Mouse (Mus musculus): Measurements from ENCODE around the gene Igf1. TPM values are rescaled to one million over a fixed set of nuclear protein-coding genes. Genes with fewer than 3 reads are reported as not detected.

Gene Igf1
- total and polyA plus RNA-seq, 2 experiments from 2014 or later: 10.0 to 23.4 TPM

DNA sequence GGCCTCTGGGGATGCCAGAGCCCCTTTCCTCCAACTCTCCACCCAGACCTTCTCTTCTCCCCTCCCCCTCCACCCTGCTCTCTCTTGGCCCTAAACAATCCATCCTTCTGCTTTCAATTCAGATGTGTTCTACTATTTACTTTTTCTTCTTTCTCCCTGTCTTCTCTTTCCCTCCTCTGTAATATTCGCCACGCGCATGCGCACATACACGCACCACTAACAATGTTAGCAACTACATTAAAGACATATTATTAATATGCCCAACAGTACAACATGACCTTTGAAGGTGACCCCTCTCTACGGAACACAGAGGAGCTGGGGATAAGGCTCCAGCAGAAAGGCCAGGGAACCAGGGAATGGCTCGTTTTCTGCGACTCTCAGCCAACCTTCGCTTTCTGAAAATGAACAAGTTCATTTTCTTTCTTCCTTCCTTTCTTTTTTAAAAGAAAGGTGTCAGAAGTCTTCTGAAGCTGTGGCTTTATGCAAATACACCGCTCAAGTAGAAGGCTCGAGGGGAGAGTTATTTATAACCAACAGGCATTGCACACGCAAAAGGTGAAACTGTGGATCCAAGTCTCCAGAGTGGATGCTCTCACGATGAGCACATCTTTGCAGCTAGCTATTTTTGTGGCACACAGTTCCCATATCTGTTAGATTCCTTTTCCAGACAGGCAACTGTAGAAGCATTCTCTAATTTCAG is 2.5 kb upstream of the Igf1 start:
- 59% methylated on average over 13 of the region's 13 CpGs for WGBS
- H3K4me3 ChIP-seq (ENCODE audit: low read depth, low read length): no peak overlapping the region
- H3K9me3 ChIP-seq (replicated peaks; ENCODE audit: control insufficient read depth, low read length): no peaks in the 10 kb centered on the region
- peaks cover 34% of the 10 kb centered on the region for H3K4me1 ChIP-seq (ENCODE audit: control insufficient read depth, insufficient read depth)
- no peaks in the 10 kb centered on the region for H3K27me3 ChIP-seq (ENCODE audit: control insufficient read depth, insufficient read depth, low read length)
- no peak overlapping the region for H3K9ac ChIP-seq (replicated peaks; ENCODE audit: low read depth, low read length)
- TF ChIP-seq EP300 (IDR thresholded peaks at IDR 0.05; ENCODE audit: low read depth) (no peak), CTCF (IDR thresholded peaks at IDR 0.05; ENCODE audit: low read depth) (no peak)
- ATAC-seq (ENCODE audit: insufficient read depth, low read depth) (no peak), DNase-seq (ENCODE audit: low spot score) (no peak)
- H3K27ac ChIP-seq (ENCODE audit: low read depth): peak overlapping the region; percentile 36; the same call in 1 of the 2 replicates
- no peaks in the 10 kb centered on the region for H3K36me3 ChIP-seq (replicated peaks; ENCODE audit: control insufficient read depth, insufficient read depth, low read length)
- H3K4me2 ChIP-seq (ENCODE audit: low read depth, low read length): no peak overlapping the region

DNA sequence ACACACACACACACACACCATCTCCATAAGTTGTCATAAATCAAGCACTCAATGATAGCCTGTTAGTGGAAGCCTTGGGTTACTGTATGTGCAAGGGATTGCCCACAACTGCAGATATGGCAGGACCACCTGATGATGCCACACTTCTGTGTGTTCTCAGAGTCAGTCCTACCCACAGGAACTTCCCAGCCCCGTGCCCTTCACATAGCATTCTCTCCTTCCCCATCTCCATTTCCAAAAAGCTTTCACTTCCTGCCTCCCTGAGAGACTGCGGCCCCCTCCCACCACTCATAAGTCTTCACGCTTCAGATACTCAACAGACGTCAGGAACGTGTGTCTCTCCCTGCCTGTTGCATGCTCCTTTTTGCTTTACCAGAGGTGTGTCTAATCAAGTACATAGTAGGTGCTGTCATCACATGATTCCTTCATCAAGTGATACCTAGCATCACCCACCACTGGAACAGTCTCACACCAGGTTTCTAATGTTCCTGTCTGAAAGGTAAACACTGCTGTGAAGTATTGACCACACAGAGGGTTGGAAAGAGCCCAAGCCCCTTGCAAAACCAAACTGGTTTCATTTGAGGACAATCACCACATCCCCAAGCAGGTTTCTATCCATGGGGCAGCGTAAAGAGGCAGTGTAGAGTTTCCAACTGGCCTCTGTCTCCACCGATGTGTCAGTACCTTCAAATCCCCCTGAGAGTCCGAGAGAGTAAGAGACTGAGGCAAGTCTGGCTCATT is 680 bp upstream of the Igf1 start:
- Histone ChIP-seq H3K27ac (ENCODE audit: low read depth) (peak overlapping the region; percentile 86), H3K4me2 (ENCODE audit: low read depth, low read length) (peak overlapping the region; percentile 75; the same call in 1 of the 2 replicates), H3K27me3 (ENCODE audit: control insufficient read depth, insufficient read depth, low read length) (no peaks in the 10 kb centered on the region), H3K4me3 (ENCODE audit: low read depth, low read length) (no peak overlapping the region), H3K9me3 (replicated peaks; ENCODE audit: control insufficient read depth, low read length) (no peaks in the 10 kb centered on the region), H3K9ac (replicated peaks; ENCODE audit: low read depth, low read length) (no peak overlapping the region), H3K36me3 (replicated peaks; ENCODE audit: control insufficient read depth, insufficient read depth, low read length) (no peaks in the 10 kb centered on the region), H3K4me1 (ENCODE audit: control insufficient read depth, insufficient read depth) (peaks cover 37% of the 10 kb centered on the region)
- 29% methylated on average over 8 of the region's 8 CpGs for WGBS
- DNase-seq (ENCODE audit: low spot score) (no peak), ATAC-seq (ENCODE audit: insufficient read depth, low read depth) (no peak)
- TF ChIP-seq CTCF (IDR thresholded peaks at IDR 0.05; ENCODE audit: low read depth) (no peak), EP300 (IDR thresholded peaks at IDR 0.05; ENCODE audit: low read depth) (no peak)

DNA sequence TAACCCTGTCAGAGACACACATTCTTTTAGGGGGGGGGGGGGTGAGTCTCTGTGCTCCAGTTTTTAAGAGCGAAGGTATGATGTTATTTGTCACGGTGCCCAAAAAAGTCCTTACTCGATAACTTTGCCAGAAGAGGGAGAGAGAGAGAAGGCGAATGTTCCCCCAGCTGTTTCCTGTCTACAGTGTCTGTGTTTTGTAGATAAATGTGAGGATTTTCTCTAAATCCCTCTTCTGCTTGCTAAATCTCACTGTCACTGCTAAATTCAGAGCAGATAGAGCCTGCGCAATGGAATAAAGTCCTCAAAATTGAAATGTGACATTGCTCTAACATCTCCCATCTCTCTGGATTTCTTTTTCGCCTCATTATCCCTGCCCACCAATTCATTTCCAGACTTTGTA is 874 bp downstream of the Igf1 start:
- no peaks in the 10 kb centered on the region for H3K9me3 ChIP-seq (replicated peaks; ENCODE audit: control insufficient read depth, low read length)
- H3K27me3 ChIP-seq (ENCODE audit: control insufficient read depth, insufficient read depth, low read length): no peaks in the 10 kb centered on the region
- H3K9ac ChIP-seq (replicated peaks; ENCODE audit: low read depth, low read length): peak overlapping the region; percentile 73; the same call in 1 of the 2 replicates
- peak overlapping the region; percentile 75 for H3K4me2 ChIP-seq (ENCODE audit: low read depth, low read length)
- peak; percentile 77 for DNase-seq (ENCODE audit: low spot score)
- 7% methylated on average over 6 of the region's 6 CpGs for WGBS
- ATAC-seq (ENCODE audit: insufficient read depth, low read depth): peak; percentile 9
- peak overlapping the region; percentile 69 for H3K4me3 ChIP-seq (ENCODE audit: low read depth, low read length)
- no peak for TF ChIP-seq CTCF (IDR thresholded peaks at IDR 0.05; ENCODE audit: low read depth)
- TF ChIP-seq EP300 (IDR thresholded peaks at IDR 0.05; ENCODE audit: low read depth): peak; percentile 29; the same call in 1 of the 2 replicates
- peak overlapping the region; percentile 86 for H3K27ac ChIP-seq (ENCODE audit: low read depth)
- H3K4me1 ChIP-seq (ENCODE audit: control insufficient read depth, insufficient read depth): peaks cover 45% of the 10 kb centered on the region
- no peaks in the 10 kb centered on the region for H3K36me3 ChIP-seq (replicated peaks; ENCODE audit: control insufficient read depth, insufficient read depth, low read length)

DNA sequence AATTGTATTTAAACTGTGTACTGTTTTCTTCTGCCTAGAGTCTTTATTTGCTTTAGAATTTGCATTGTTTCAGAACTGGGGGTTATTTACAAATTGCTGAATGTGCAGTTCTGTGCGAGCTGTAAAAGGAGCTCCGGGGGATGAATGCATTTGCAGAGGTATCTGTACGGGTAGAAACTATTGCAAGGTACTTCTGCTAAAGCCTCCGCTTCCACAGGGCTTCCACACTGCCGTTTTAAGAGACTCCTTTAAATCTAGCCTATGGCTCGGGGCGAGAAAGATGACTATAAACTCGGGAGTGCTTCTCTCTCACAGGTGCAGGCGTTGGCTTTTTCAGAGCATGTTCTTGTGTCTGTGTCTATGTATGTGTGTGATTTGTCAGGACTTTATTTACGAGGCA is 1.4 kb downstream of the Igf1 start:
- Histone ChIP-seq H3K27me3 (ENCODE audit: control insufficient read depth, insufficient read depth, low read length) (no peaks in the 10 kb centered on the region), H3K4me3 (ENCODE audit: low read depth, low read length) (peak overlapping the region; percentile 69), H3K9me3 (replicated peaks; ENCODE audit: control insufficient read depth, low read length) (no peaks in the 10 kb centered on the region), H3K27ac (ENCODE audit: low read depth) (peak overlapping the region; percentile 86), H3K4me2 (ENCODE audit: low read depth, low read length) (peak overlapping the region; percentile 75), H3K36me3 (replicated peaks; ENCODE audit: control insufficient read depth, insufficient read depth, low read length) (no peaks in the 10 kb centered on the region), H3K4me1 (ENCODE audit: control insufficient read depth, insufficient read depth) (peaks cover 45% of the 10 kb centered on the region), H3K9ac (replicated peaks; ENCODE audit: low read depth, low read length) (peak overlapping the region; percentile 73)
- 3% methylated on average over 10 of the region's 10 CpGs for WGBS
- ATAC-seq (ENCODE audit: insufficient read depth, low read depth): no peak
- DNase-seq (ENCODE audit: low spot score): no peak
- no peak for TF ChIP-seq CTCF (IDR thresholded peaks at IDR 0.05; ENCODE audit: low read depth)
- TF ChIP-seq EP300 (IDR thresholded peaks at IDR 0.05; ENCODE audit: low read depth): no peak

- peaks cover 3% of the 10 kb centered on the region; the same call in 1 of the 2 replicates for H3K36me3 ChIP-seq (replicated peaks; ENCODE audit: control insufficient read depth, insufficient read depth, low read length)
- H3K9ac ChIP-seq (replicated peaks; ENCODE audit: low read depth, low read length): peak overlapping the region; percentile 73
- no peaks in the 10 kb centered on the region for H3K27me3 ChIP-seq (ENCODE audit: control insufficient read depth, insufficient read depth, low read length)
- H3K4me1 ChIP-seq (ENCODE audit: control insufficient read depth, insufficient read depth): peaks cover 40% of the 10 kb centered on the region
- H3K9me3 ChIP-seq (replicated peaks; ENCODE audit: control insufficient read depth, low read length): no peaks in the 10 kb centered on the region
- no peak for TF ChIP-seq CTCF (IDR thresholded peaks at IDR 0.05; ENCODE audit: low read depth)
- H3K4me3 ChIP-seq (ENCODE audit: low read depth, low read length): peak overlapping the region; percentile 69
- DNase-seq (ENCODE audit: low spot score): peak; percentile 49
- peak overlapping the region; percentile 75 for H3K4me2 ChIP-seq (ENCODE audit: low read depth, low read length)
- peak; percentile 46 for ATAC-seq (ENCODE audit: insufficient read depth, low read depth)
- H3K27ac ChIP-seq (ENCODE audit: low read depth): peak overlapping the region; percentile 86
- WGBS: 3% methylated on average over 30 of the region's 30 CpGs
Observed at GRCm38 (mm10) chr10:87860181-87861103, 2.4 kb downstream of the Igf1 start.

All from heart, postnatal 0 days (tissue).